Mouse (Mus musculus): Measurements from ENCODE around the gene Crat.

DNA sequence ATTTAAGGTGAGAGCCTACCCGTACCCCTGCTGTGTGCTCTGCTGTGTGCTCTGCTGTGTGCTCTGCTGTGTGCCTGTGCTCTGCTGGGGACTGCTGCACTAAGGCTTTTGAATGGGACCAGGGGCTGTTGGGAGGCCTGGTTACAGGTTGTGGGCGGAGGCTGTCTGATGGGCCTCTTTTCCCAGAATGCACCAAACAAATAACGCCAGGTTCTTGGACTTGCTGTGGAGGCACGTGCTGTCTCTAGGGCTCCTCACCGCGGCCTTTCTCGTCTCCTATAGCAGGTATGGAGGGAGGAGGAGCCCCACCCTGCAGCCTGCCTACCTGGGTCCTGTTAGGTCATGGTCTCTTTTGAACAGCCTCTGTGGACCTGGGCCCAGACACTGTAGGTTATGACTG, 19.4 kb downstream of the Crat start:
- no peak for TF ChIP-seq GATA1 (IDR thresholded peaks at IDR 0.05; ENCODE audit: borderline replicate concordance, low read length)
- TF ChIP-seq FLI1 (IDR thresholded peaks at IDR 0.05; ENCODE audit: low read length): no peak
